Mouse (Mus musculus): ENCODE measurements around the gene Agfg2.
A peak's percentile ranks its signal among the peaks of the same experiment; 100 is the strongest.
"Not testable (repeated sequence)": the region's sequence is repeated elsewhere in the genome, so short reads cannot be mapped to it uniquely, and the experiment has no call there.

The Agfg2 gene

DNA sequence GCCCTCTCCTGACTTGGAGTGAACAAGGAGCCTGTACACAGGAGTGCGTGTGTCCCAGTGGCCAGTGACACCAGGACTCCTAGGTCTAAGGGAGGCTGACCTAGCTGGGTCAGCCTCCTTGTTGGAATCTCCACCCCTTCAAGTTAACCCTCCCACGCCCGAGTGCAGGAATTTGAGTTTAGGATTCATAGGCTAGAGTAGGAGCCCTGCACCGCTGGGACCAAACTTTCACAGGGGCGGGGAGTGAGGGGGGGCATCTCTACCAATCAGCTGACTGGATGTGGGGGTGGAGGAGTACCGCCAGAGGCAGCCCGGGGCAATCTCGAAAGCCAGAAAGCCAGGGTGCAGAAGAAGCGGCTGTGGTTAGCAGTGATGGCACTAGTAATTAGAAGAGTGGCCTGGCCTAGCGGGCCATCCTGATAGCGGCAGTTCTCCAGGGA is 38.9 kb downstream of the Agfg2 start, which contains the start of gene Irs3:
Gene Irs3, minus strand, starts transcription at position 63 of the 440 bp plus-strand sequence.
- no peak for DNase-seq (ENCODE audit: low spot score in 2 of 2)

DNA sequence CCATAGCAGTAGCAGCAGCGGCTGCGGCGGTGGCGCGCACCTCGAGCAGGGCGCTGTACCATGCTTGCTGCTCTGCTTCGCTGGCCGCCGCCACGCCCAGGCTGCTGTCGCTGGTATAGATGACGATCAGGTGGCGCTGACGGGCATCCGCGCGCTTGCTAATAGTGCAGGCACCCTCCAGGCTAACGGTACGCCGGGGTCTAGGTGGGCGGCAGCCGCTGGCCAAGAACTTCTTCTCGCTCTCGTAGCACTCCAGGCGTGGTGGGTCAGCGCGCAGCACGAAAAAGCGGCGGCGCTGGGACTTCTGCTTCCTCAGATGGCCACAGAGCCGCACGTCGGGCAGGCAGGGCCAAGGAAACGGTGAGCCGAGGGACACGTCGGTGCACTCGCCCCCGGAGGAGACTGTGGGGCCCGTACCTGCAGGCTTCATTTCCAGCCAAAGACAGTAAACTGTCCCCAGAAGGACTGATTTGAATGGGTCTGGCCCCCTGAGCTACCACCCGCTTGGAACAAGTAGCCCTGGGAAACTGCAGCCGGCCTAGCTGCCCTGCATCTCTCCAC is 39.4 kb downstream of the Agfg2 start:
- no peak for DNase-seq (ENCODE audit: low spot score in 2 of 2)

DNA sequence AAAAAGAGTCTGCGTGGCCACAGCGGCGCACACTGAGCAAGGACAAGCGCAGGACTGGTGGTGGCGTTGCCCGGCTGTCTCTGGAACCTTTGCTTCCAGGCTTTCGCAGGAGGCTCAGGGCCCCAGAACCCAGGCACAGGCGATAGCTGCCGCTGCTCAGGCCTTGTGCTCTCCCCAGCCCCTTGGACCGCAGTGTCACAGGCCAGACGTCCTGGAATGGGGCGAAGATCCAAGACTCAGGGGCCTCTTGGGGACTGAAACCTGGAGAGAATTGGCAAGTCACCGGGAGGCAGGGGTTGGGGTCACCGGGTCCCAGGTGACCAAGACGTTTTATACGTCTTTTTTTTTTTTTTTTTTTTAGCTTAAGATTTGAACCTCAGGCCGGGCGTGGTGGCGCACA is 40.0 kb downstream of the Agfg2 start:
- no peak for DNase-seq (ENCODE audit: low spot score in 2 of 2)

DNA sequence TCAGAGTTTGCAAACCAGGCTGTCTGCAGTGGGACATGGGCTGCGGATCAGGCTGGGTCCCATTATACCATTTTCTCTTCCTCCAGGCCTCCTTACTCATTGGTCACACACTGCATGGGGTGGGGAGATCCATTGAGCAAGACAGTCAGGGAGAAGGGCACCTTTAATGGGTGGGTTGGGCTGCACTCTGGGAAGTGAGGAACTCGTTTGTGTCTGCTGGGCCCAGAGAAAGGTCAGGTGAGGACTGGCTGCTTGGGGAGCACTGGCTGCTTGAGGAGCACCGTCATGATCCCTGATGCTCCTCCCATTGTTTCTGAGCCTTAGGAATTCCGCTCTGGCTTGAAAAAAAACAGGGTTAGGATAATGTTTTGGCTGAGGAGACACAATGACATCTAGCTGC is 41.6 kb downstream of the Agfg2 start:
- DNase-seq (ENCODE audit: low spot score in 2 of 2), result no peak

DNA sequence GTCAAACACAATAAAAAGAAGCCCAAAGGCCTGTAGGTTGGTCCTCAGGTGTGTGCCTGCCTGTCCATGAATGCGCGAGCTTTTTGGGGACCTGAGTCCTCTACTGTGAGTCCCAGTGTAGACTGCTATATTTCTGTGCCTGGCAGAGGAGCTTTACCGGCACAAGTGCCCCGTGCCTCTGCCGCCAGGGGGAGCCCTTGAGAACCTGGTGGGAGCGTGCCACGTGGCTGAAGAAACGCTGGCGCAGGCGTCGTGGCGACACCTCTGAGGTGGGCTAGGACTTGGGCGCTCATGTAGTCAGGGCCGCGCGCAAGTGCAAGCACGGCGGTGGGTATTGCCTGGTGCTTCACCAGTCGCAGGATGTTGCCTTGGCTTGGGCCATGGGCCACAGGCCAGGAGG is 43.5 kb downstream of the Agfg2 start, which contains the start of gene Sap25:
Gene Sap25, plus strand, starts transcription at position 281 of the 400 bp plus-strand sequence.
- DNase-seq (ENCODE audit: low spot score in 2 of 2), result no peak

DNA sequence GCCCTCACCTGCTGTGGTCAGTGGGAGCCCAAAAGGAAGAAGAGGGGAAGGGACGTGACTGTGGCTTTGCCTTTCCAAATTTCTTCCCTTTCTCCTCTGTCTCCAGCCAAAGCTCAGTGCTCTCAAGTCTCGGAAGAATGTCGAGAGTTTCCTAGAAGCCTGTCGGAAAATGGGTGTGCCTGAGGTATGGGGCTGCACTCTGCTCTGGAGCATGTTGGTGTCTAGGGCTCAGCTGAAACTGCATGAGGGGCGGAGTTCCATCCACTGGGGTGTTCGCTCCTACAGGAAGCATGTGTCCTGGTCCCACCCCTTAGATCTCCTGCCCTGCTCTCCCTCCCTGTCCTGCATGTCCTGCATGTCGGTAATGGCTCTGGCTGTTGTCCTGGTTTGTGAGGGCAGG is 45.1 kb downstream of the Agfg2 start:
- no peak for DNase-seq (ENCODE audit: low spot score in 2 of 2)

DNA sequence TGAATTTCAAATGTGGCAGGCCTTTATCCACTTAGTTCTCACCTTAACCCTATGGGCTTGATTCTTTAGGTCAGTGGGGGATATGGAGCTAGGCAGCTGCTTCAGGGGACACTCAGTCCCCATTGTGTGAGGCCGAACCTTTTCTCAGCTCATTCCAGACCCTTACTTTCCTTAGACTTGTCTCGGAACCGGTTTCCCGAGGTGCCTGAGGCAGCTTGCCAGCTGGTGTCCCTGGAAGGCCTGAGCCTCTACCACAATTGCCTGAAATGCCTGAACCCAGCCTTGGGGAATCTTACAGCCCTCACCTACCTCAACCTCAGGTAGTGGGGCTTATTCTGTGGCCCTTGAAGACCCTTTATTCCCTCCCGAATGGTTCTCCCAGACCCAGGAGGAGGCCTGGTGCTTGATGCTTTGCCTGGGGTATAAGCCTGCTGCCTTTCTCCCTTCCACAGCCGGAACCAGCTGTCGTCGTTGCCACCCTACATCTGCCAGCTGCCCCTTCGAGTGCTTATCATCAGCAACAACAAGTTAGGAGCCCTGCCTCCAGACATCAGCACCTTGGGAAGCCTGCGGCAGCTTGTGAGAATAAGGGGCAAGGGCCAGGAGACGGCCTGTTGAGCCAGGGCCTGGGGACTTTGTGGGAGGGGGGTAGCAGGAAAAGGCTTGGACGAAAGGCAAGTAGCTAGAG is 51.0 kb downstream of the Agfg2 start:
- DNase-seq (ENCODE audit: low spot score in 2 of 2), result no peak

DNA sequence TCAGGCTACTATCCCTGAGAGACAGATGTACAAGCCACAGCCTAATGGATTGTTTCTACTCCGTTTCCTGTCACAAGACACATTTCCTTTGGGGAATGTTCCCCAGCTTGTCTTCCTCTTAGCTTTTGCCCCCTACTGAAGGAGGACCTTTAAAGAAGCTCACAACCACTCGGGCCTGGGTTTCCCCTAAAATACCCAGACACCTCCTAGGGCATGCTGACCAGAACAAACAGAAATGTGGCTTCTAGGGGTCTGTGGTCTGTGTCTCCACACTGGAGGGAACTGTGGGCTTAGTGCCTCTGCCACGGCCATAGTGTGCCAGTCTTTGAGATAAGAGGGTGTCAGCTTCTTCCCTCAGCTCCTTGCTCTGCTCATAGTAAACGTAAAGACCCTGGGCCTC is 52.9 kb downstream of the Agfg2 start:
- no peak for DNase-seq (ENCODE audit: low spot score in 2 of 2)

DNA sequence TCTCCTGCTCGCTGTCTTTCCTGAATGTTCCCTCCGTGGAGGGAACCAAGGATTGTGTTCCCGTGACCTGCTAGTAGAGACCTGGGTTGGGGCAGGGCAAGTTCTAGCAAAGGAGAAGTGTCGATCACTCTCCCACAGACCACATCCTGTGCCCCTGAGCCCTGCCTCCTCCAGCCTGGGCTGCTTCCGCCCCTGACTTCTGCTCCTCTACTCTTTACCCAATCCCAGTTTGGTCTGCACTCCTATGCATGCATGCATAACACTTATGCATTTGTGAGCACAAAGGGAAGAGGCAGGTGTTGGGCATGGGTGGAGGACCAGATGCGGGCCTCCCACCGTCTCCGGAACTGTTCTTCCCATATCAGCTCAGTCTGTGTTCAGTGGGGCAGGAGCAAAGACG is 53.4 kb downstream of the Agfg2 start:
- peak in 1 of 2 experiments; percentile 55 for DNase-seq (ENCODE audit: low spot score in 2 of 2)

DNA sequence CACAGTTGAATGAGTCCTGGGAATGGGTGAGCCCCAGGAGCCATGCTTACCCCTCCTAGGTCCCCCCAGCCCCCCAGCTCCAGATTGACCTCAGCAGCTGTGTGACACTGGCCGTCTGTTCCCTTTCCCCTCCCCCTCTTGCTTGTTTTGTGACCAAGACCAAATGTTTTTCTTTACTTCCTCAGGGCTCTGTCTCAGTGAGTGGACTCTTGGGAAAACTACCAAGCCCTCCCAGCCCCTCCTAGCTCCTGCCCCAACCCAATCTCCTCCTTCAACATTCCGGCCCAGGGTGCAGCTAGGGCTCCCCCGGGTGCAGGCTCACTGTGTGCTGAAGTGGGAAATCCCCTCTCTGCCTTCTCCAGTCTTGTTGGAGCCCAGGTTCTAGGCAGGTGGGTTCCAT is 53.9 kb downstream of the Agfg2 start:
- no peak for DNase-seq (ENCODE audit: low spot score in 2 of 2)

DNA sequence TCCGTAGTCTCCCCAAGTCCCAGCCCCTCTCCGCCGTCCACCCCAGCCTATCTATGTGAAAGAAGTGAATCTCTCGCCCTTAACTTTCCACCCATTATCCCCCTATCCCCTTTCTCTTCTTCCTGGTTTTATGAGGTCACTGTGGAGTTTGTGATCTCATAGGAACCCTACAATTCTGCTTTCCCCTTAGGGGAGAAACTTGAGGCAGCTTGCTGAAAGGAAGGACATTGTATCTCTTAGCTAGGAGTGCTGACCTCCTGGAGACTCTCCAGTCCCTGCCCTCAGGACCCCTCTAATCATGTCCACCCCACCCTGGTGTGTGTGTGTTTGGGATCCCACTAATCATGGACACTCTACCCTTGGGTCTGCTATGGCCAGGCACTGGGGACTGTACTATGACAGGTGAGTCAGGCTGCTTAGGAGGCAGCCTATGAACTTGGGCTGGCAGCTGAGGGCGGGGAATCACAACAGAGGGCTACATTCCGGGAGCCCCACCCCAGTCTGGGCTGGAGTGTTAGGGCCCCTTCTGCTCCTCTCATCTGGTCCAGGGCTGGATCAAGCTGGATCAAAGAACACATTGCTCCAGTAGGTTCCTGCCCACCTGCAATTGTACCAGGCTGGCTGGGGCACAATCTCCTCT is 54.5 kb downstream of the Agfg2 start:
- DNase-seq (ENCODE audit: low spot score in 2 of 2), result no peak

DNA sequence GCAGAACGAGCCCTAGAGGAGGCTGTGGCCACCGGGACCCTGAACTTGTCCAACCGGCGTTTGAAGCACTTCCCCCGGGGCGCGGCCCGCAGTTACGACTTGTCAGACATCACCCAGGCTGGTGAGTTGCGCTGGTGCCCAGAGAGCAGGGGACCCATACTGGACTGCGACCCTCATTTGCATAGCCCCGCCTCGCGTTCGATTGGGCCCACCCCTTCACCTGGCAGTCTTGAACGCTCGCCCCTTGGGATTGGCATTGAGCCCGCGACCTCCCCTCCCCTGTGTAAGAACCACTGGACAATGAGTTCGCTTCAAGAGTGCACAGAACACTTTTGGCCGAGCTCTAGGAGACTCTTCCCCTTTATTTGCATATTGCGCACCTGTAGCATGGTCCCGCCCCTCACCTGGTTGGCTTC is 55.2 kb downstream of the Agfg2 start:
- DNase-seq (ENCODE audit: low spot score in 2 of 2), result no peak

DNA sequence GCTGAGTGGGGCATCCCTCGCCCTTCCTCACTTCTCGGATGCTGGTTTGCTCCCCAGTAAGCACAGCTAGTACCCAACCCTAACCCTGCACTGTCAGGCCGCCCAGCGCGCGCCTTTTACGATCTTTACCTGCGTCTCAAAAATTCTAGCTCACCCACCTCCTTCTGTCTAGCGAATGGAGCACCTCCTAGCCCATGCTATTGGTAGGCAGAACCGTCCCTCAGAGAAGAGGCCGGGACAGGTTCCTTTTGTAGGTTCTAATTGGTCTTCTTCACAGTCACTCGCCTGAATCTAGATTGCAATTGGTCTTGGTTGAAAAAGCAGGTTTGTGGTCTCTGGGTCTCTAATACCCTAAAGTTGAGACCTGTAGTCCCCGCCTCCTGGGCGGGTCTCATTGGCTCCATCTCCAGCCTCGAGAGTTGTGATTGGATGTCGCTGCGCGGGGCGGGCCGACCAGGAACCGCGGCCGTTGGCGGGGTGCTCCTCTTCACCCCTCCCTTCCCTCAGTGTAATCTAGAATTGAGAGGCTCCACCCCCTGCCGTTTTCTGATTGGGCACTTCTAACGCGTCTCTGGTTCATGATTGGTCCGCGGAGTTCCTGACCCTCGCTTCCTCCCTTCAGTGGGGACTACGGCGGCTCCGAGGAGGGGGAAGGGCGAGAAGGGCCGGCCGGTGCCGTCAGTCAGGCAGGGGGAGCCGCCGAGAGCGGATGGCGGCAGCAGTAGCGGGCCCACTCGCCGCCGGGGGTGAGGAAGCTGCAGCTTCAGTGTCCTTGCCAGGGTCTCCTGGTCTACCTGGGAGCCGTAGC is 55.8 kb downstream of the Agfg2 start, which contains the start of the genes Fbxo24, Lrch4 and Gm20605:
Gene Fbxo24, minus strand, starts transcription at position 505 of the 808 bp plus-strand sequence.
Gene Lrch4, plus strand, starts transcription at position 624 of the 808 bp plus-strand sequence.
Gene Gm20605, plus strand, starts transcription at position 678 of the 808 bp plus-strand sequence.
- DNase-seq (ENCODE audit: low spot score in 2 of 2), result peak; percentile 100

DNA sequence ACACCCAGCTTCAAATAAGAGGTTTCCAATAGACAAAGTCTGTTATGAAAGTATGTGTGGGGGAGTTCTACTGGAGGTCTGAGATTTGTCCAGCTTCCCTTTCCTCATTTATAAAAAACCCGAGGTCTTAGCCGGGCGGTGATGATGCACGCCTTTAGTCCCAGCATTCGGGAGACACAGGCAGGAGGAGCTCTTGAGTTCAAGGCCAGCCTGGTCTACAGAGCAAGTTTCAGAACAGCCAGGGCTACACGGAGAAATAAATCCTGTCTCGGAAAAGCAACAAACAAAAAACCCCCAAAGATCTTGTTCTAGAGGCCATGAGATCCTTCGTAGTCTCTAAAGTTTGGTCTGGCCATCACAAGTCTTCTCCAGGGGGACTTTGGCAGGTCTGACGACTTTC is 56.5 kb downstream of the Agfg2 start:
- no peak for DNase-seq (ENCODE audit: low spot score in 2 of 2)

DNA sequence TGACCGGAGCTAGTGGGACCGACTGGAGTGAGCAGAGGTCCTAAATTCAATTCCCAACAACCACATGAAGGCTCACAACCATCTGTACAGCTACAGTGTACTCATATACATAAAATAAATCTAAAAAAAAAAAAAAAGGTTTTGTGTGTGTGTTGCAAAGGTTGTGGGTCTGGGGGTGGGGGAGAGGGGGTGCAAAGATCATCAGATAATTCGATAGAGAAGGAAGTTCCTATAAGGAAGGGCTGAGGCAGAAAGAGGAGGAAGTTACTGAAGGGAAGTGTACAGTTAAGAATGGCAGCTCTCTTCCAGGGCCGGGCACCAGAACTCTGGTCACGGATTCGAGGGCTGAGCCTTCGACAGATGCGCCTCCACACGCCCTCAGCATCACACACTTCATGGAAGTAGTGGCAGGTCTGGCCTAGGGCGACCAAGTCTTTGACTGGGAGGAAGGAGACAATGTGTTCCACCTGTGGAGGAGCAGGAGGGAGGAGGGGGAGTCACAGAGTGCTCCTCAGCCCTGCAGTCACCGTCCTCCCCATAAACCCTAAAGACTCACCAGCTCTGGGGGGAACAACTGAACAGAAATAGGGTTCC is 60.5 kb downstream of the Agfg2 start:
- DNase-seq (ENCODE audit: low spot score in 2 of 2), result no peak

DNA sequence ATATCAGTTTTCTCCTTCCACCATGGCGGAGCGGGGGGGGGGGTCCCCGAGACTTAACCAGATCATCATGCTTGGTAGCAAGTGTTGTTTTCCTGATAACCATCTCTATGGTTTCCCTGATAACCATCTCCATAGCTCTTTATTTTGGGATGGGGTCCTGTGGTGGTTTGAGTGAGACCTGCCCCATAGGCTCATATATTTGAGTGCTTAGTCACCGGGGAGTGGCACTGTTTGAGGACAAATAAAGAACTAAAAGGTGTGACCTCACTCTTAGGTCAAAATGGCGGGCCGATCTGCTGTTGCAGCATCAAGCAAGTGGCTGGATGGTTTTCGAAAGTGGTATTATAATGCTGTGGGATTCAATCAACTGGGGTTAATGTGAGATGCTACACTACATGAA is 69.2 kb downstream of the Agfg2 start:
- no peak for DNase-seq (ENCODE audit: low spot score in 2 of 2)

DNA sequence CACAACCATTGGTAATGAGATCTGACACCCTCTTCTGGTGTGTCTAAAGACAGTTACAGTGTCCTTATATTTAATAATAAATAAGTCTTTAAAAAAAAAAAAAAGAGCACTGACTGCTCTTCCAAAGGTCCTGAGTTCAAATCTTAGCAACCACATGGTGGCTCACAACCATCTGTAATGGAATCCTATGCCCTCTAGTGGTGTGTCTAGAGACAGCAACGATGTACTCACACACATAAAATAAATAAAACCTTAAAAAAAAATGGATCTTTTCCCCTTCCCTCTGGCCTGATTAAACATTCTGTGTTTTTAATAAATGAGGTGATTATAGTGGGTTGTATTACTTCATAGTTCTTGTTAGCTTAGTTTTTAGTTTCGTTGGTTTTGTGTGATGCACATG is 69.6 kb downstream of the Agfg2 start:
- not testable (repeated sequence) for DNase-seq (ENCODE audit: low spot score in 2 of 2)

DNA sequence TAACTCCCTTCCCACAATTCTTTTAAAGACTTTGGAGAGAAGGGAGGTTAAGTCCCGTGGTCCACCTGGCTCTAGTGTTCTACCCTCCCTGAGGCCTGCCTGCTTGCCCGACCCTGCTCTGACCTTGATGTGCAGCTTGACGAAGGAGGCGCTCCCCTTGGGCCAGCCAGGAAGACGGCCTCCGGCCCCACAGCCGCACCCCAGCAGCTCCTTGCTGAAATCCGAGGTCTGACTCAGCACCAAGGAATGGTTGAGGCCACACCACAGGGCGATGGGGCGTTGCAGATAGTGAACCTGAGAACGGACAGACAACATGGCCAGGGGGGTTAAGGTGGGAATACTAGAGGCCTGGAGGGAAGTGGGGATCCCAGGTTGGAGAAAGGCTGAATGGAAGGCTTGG is 71.0 kb downstream of the Agfg2 start, which contains the start of gene Pcolce:
Gene Pcolce, minus strand, starts transcription at position 235 of the 400 bp plus-strand sequence.
- DNase-seq (ENCODE audit: low spot score in 2 of 2), result no peak

DNA sequence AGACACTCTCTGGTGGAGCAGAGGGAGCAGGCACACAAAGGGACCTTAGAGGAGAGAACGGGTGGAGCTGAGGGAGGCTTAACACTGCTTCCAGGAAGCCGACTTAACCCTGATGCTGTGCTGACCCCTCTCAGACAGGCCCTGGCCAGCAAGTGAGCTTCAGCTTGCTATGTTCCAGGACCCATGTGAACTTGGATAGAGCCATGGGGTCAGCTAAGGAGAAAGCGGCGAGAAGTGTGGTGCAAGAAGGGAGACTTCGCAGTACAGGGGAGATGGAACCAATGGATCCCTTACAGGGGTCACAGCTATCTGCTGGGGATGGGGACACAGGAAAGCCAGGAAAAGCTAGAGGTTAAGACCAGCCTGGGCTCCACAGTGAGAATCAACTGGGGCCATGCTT is 71.5 kb downstream of the Agfg2 start:
- DNase-seq (ENCODE audit: low spot score in 2 of 2), result no peak

DNA sequence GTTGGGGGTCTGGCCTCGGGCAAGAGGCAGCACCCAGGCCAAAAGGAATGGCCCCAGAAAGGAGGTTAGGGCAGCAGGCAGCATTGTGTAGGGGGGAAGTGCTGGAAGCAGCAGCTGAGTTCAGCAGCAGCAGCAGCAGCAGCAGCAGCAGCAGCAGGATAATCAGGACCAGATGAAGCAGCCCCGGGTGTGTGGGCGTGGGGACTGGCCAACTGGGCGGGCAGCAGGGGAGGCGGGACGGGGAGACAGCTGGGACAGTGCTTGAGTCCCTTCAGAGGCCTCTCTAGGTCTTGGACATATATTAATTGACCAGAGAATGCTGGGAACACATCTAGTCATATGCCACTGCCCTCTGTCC is 73.3 kb downstream of the Agfg2 start:
- no peak for DNase-seq (ENCODE audit: low spot score in 2 of 2)

DNA sequence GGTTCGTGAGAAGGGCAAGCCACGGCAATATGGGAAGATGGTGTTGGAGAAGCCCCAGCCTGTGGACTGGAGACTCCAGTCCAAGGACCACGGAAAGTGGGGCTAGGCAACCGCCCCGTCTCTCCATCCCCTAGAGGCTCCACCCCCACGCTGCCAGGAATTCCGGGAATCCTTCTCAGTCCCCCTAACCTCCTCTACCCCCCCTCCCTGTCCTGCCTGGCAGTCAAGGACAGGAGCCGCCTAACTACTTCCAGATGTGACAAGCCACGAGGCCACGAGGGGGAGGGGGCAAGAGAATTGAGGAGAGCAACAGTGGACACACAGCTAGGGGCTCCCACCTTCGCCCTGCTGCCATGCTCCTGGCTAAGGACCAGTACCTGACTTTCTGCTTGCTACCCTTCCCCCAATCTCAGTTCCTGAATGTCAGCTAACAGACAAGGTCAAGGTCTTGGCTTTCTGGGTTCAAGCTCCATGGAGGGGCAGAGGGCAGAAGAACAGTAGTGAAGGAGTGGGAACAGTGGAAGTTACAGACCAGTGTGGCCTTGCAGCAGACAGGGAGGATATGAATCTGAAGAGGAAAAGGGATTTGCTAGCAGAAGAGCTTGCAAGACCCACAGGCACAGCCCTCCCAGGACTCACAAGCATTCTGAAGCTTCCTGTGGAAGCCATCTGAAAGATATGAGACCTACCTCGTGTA is 73.8 kb downstream of the Agfg2 start:
- DNase-seq (ENCODE audit: low spot score in 2 of 2), result no peak
